Mouse (Mus musculus) bone marrow, adult 2 months (tissue): ENCODE measurements around the gene Glis3.

ENCODE experiments used
- CTCF ChIP-seq: fragments of 200-500 bp; IDR thresholded peaks from 2 replicates; pipeline ENCODE4 v1.5.1; 2011; ENCODE audit warnings: low read length, control low read depth; ENCODE audit not compliant: control insufficient read depth, insufficient read depth
- POLR2A ChIP-seq: fragments of 200-500 bp; IDR thresholded peaks from 2 replicates; pipeline ENCODE4 v1.6.1; 2011; ENCODE audit warnings: low read depth, mild to moderate bottlenecking, control low read depth, low read length, borderline replicate concordance; ENCODE audit not compliant: control insufficient read depth

DNA sequence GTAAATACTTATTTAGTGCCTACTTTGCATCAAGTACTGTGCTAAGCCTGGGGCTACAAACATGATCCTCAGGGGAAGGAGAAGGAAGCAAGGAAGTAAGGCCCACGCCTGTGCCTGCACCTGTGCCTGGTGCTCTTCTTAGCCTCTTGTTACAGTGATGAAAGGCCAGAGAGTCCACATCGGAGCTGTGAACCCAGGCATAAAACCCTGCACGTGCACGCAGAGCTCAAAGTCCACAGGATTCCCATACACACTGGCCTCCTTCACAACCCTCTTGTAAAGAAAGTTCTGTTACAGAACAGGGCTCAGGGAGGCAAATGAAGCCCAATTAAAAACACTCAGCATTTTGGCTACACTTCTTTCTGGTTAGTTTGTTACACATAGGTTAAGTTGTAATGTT, 398.5 kb downstream of the Glis3 start:
- TF ChIP-seq CTCF = no peak
- no peak for TF ChIP-seq POLR2A
